Mouse (Mus musculus) frontal cortex, postnatal 14 days (tissue): ENCODE measurements around the gene 1700021F07Rik.

ENCODE experiments used
- DNase-seq, 2 experiments: peaks; one replicate each; pipeline ENCODE4 v3.0.0; 2022; ENCODE audit warnings: low spot score in 2 of 2

1700021F07Rik gene

GRCm38 (mm10) chr2:173522376-173522775, at the start of gene 1700021F07Rik:
Gene 1700021F07Rik (plus strand): TSS chr2:173522586.
- no peak for DNase-seq

GRCm38 (mm10) chr2:173473233-173473632, 49.2 kb upstream of the 1700021F07Rik start:
- DNase-seq, result no peak

- no peak for DNase-seq
Measured at GRCm38 (mm10) chr2:173479050-173479449, 43.3 kb upstream of the 1700021F07Rik start.

- no peak for DNase-seq
Measured at GRCm38 (mm10) chr2:173484486-173484885, 37.9 kb upstream of the 1700021F07Rik start.

- no peak for DNase-seq
Measured at GRCm38 (mm10) chr2:173499612-173500011, 22.8 kb upstream of the 1700021F07Rik start.

GRCm38 (mm10) chr2:173513977-173514376, 8.4 kb upstream of the 1700021F07Rik start:
- no peak for DNase-seq

GRCm38 (mm10) chr2:173515186-173515585, 7.2 kb upstream of the 1700021F07Rik start:
- DNase-seq, result no peak

GRCm38 (mm10) chr2:173516150-173516855, 6.1 kb upstream of the 1700021F07Rik start:
- DNase-seq, result no peak

- DNase-seq, result no peak
Measured at GRCm38 (mm10) chr2:173528493-173528892, 6.1 kb downstream of the 1700021F07Rik start.

- DNase-seq, result no peak
Measured at GRCm38 (mm10) chr2:173532711-173533462, 10.5 kb downstream of the 1700021F07Rik start.

- DNase-seq, result no peak
Measured at GRCm38 (mm10) chr2:173534581-173534980, 12.2 kb downstream of the 1700021F07Rik start.

- no peak for DNase-seq
Measured at GRCm38 (mm10) chr2:173535390-173535789, 13.0 kb downstream of the 1700021F07Rik start.

- DNase-seq, result no peak
Measured at GRCm38 (mm10) chr2:173535886-173536285, 13.5 kb downstream of the 1700021F07Rik start.

- no peak for DNase-seq
Measured at GRCm38 (mm10) chr2:173539781-173540180, 17.4 kb downstream of the 1700021F07Rik start.

- DNase-seq, result no peak
Measured at GRCm38 (mm10) chr2:173541748-173542147, 19.4 kb downstream of the 1700021F07Rik start.

GRCm38 (mm10) chr2:173542716-173543115, 20.3 kb downstream of the 1700021F07Rik start:
- no peak for DNase-seq

- peak; percentile 56 to 83 for DNase-seq
Measured at GRCm38 (mm10) chr2:173545992-173546703, 23.8 kb downstream of the 1700021F07Rik start.

GRCm38 (mm10) chr2:173549236-173549635, 26.9 kb downstream of the 1700021F07Rik start:
- DNase-seq, result no peak

- no peak for DNase-seq
Measured at GRCm38 (mm10) chr2:173550681-173551080, 28.3 kb downstream of the 1700021F07Rik start.

- no peak for DNase-seq
Measured at GRCm38 (mm10) chr2:173553863-173554262, 31.5 kb downstream of the 1700021F07Rik start.

GRCm38 (mm10) chr2:173558754-173559396, 36.5 kb downstream of the 1700021F07Rik start:
- no peak for DNase-seq
